Mouse (Mus musculus) C2C12 (cell line): ENCODE measurements around the gene C77080.

Experiments used
- CTCF ChIP-seq: IDR thresholded peaks from one replicate; pipeline ENCODE4 v1.5.1; 2011; ENCODE audit not compliant: control insufficient read depth, insufficient read depth, insufficient read length
- MYOD1 ChIP-seq: IDR thresholded peaks from one replicate; pipeline ENCODE4 v1.6.1; 2011; ENCODE audit warnings: low read depth; ENCODE audit not compliant: control insufficient read depth, insufficient read length
- MYOG ChIP-seq: IDR thresholded peaks from one replicate; pipeline ENCODE4 v1.6.1; 2011; ENCODE audit not compliant: control insufficient read depth, insufficient read length; ENCODE audit errors: extremely low read depth
- USF1 ChIP-seq: IDR thresholded peaks from one replicate; pipeline ENCODE4 v1.6.1; 2011; ENCODE audit warnings: low read depth, mild to moderate bottlenecking, control low read depth, moderate library complexity

DNA sequence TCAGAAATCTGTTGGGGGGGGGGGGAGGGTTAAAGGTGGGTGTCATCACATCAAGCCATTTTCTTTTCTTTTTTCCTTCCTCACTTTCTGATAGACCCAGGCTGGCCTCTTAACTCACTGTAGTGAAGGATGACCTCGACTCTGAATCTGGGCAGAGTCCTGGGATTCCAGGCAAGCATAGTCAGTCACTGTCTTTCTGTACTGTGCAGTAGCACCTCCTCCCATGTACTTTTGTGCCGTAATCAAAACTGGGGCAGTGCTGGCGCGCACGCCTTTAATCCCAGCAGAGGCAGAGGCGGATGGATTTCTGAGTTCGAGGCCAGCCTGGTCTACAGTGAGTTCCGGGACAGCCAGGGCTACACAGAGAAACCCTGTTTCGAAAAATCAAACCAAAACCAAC, 42.6 kb upstream of the C77080 start:
- no peak for TF ChIP-seq CTCF
- no peak for TF ChIP-seq MYOG
- TF ChIP-seq MYOD1, result no peak
- no peak for TF ChIP-seq USF1
